Mouse (Mus musculus) stomach, embryonic 14.5 days (tissue): Measurements from ENCODE around the gene Cetn4. TPM values are rescaled to one million over a fixed set of nuclear protein-coding genes. Genes with fewer than 3 reads are reported as not detected.

Experiments
- ATAC-seq: fragments of 200-750 bp; cut with Nextera tagmentation; 2 replicates; pipeline ENCODE4 v1.8.0; 2017; ENCODE audit warnings: low read depth, moderate TSS enrichment; ENCODE audit not compliant: insufficient number of reproducible peaks, insufficient read depth, low FRiP score
- H3K27ac ChIP-seq: fragments of 300-500 bp; sonication (generic); 2 replicates; pipeline ENCODE4 v1.5.1; 2014; ENCODE audit warnings: mild to moderate bottlenecking, low read length, moderate library complexity, mixed read lengths
- H3K27me3 ChIP-seq: fragments of 300-500 bp; sonication (generic); 2 replicates; pipeline ENCODE4 v1.6.1; 2014; ENCODE audit warnings: low read length, control low read depth, mixed read lengths; ENCODE audit not compliant: control insufficient read depth, insufficient read depth
- H3K36me3 ChIP-seq: fragments of 300-500 bp; sonication (generic); 2 replicates; pipeline ENCODE4 v1.6.1; 2014; ENCODE audit warnings: mild to moderate bottlenecking, control low read depth, low read length, moderate library complexity, mixed read lengths; ENCODE audit not compliant: control insufficient read depth, insufficient read depth
- H3K4me1 ChIP-seq: fragments of 300-500 bp; sonication (generic); 2 replicates; pipeline ENCODE4 v1.6.1; 2014; ENCODE audit warnings: low read length, control low read depth, mixed read lengths; ENCODE audit not compliant: control insufficient read depth, insufficient read depth
- H3K4me2 ChIP-seq: fragments of 300-500 bp; sonication (generic); replicated peaks from 2 replicates; pipeline ENCODE4 v1.6.1; 2014; ENCODE audit warnings: low read depth, low read length, control low read depth
- H3K4me3 ChIP-seq: fragments of 300-500 bp; sonication (generic); 2 replicates; pipeline ENCODE4 v1.5.1; 2014; ENCODE audit warnings: low read depth, low read length, control low read depth
- H3K9ac ChIP-seq: fragments of 300-500 bp; sonication (generic); replicated peaks from 2 replicates; pipeline ENCODE4 v1.6.1; 2014; ENCODE audit warnings: low read depth, mild to moderate bottlenecking, control low read depth, low read length, moderate library complexity, mixed read lengths
- H3K9me3 ChIP-seq: fragments of 300-500 bp; sonication (generic); 2 replicates; pipeline ENCODE4 v1.6.1; 2016; ENCODE audit warnings: low read depth, low read length, control low read depth; ENCODE audit not compliant: control insufficient read depth
- WGBS: fragments of 180-500 bp; shearing (Covaris S2); extraction: QIAGEN DNeasy Blood & Tissue Kit; methylation state at CpG from one replicate; pipeline ENCODE4 v1.1.7; 2014; 5-methylcytosine and 5-hydroxymethylcytosine counted together
- polyA plus RNA-seq: library from polyadenylated mRNA; unstranded; fragments of >200 nt; fragmentation: Nextera tagmentation; extraction: Ambion mirVana; gene quantifications from 2 replicates; pipeline ENCODE4 v1.2.1, GENCODE M21; 2014

Cetn4 gene
- polyA plus RNA-seq, 1 experiment from 2014 or later, result 2.3 TPM

DNA sequence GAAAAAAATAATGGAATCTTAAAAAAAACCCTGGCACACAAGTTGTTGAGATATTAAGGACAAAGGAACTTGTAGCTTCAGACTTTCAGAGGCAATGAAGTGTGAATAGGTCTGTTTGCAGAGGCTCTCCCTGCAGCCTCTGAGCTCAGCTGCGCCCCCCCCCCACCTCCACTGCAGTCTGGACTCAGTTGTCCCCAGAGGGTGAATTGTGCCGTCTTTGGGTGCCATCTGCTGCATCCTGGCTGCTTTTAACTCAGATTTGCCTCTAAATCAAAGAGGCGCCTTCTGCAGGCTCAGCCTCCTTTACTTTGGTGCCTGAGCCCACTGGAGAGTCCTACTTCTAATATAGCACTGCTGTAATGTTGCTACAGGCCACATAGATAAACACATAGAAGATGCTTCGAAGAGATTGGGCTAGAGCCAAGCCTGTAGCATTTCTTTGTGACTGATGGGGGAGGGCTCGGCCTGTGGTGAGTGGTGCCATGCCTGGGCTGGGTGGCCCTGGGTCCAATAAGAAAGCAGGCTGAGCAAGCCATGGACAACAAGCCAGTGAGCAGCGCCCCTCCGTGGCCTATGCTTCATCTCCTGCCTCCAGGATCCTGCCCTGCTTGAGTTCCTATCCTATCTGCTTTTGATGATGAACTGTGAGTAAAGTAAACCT, 21.5 kb downstream of the Cetn4 start:
- H3K36me3 ChIP-seq, result no peaks in the 10 kb centered on the region
- WGBS, result 57% methylated on average over 7 of the region's 7 CpGs
- no peak overlapping the region for H3K27ac ChIP-seq
- H3K9me3 ChIP-seq, result no peaks in the 10 kb centered on the region
- ATAC-seq, result no peak
- H3K4me2 ChIP-seq, result no peak overlapping the region
- H3K27me3 ChIP-seq, result no peaks in the 10 kb centered on the region
- H3K4me3 ChIP-seq, result no peak overlapping the region
- no peaks in the 10 kb centered on the region for H3K4me1 ChIP-seq
- H3K9ac ChIP-seq, result no peak overlapping the region

DNA sequence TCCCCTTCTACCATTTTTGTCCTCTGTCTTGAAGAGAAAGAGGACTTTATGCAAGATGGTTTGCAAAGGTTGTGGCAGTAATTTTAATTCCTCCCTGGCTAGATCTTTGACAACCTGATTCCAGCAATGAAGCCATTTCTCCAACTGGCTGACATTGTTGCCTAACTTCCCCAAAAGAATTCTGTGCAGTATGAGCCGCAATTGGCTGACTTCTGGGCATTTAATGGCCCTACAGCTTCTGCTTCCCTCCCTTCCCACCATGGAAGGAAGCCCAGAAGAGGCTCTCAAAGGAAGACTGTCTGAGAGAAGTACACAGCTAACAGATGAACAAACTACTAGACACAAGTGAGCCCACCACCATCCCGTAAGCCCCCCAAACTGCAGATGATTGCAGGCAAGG, 23.3 kb downstream of the Cetn4 start:
- H3K4me3 ChIP-seq, result no peak overlapping the region
- no peaks in the 10 kb centered on the region for H3K9me3 ChIP-seq
- H3K27ac ChIP-seq, result no peak overlapping the region
- H3K9ac ChIP-seq, result no peak overlapping the region
- no peaks in the 10 kb centered on the region for H3K36me3 ChIP-seq
- WGBS, result 88% methylated on average over 2 of the region's 2 CpGs
- no peaks in the 10 kb centered on the region for H3K27me3 ChIP-seq
- ATAC-seq, result no peak
- H3K4me2 ChIP-seq, result no peak overlapping the region
- H3K4me1 ChIP-seq, result no peaks in the 10 kb centered on the region

DNA sequence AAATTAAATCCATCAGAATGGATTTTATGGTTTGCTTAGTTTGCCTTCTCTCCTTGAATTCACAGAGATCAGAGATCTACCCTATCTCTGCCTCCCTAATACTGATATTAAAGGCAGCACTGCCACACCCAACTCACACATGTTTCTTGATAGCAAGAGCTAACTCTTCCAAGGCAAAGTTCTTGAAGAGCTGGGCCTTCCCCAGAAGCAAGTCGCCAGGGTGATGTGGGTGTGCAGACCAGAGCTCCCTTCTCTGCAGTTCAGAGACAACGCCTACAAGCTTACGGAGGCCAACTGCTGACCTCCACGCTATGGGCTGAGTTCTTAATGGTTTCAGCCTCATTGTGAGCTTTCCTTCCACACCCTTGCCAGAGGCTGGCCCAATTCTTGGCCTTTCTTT, 29.3 kb downstream of the Cetn4 start:
- Histone ChIP-seq H3K27me3 (no peaks in the 10 kb centered on the region), H3K9ac (no peak overlapping the region), H3K36me3 (no peaks in the 10 kb centered on the region), H3K27ac (no peak overlapping the region), H3K4me2 (no peak overlapping the region), H3K4me1 (no peaks in the 10 kb centered on the region), H3K9me3 (no peaks in the 10 kb centered on the region), H3K4me3 (no peak overlapping the region)
- WGBS, result 75% methylated on average over 4 of the region's 4 CpGs
- ATAC-seq, result no peak

DNA sequence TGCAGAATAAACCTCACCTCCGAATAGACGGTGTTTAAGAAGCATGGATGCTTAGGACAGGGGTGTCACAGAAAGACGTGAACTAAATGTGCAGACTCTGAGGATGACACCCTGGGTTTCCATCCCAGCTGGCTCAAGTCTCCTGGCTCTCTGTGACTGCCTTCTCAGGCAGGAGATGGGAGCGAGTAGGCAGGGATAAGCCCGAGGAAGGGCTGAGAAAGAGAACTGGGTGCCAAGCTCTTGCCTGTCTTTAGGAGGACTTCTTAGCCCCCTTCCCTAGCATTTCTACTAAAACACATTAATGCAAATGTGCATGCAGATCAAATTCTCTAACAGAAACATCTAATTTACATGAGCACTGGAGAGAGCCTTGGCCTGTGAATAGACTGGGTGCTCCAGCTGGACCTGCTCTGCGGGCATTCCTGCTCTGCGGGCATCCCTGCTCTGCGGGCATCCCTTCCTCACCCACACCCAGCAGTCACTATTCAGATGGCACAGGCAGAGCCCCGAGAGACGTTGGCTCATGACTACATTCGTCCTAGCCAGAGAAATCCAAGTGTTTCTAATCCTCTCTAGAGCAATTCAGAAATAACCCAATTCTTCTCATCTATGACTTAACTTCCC, 30.1 kb downstream of the Cetn4 start:
- H3K9me3 ChIP-seq, result no peaks in the 10 kb centered on the region
- no peak for ATAC-seq
- 86% methylated on average over 11 of the region's 11 CpGs for WGBS
- no peaks in the 10 kb centered on the region for H3K4me1 ChIP-seq
- no peak overlapping the region for H3K4me3 ChIP-seq
- no peak overlapping the region for H3K27ac ChIP-seq
- H3K27me3 ChIP-seq, result no peaks in the 10 kb centered on the region
- H3K36me3 ChIP-seq, result no peaks in the 10 kb centered on the region
- no peak overlapping the region for H3K9ac ChIP-seq
- H3K4me2 ChIP-seq, result no peak overlapping the region

DNA sequence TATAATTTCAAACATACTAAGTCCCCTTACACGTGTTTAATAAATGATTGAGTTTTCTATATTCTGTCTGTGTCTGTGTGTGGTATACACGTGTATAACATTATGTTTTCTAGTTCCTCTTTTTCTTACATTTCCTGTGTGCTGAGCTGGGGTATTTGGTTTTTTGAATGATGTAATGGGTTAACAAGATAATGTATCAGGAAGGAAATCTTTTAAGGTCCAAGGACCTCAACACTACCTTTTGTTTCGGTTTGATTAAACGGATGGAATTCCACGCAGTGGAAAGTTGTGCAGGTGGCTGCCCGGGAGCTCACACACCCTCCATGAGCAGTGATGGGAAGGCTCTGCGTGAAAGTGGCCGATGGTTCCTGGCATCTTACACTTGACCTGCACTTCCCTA, 31.6 kb downstream of the Cetn4 start:
- Histone ChIP-seq H3K4me3 (no peak overlapping the region), H3K36me3 (no peaks in the 10 kb centered on the region), H3K4me1 (no peaks in the 10 kb centered on the region), H3K4me2 (no peak overlapping the region), H3K9me3 (no peaks in the 10 kb centered on the region), H3K27me3 (no peaks in the 10 kb centered on the region), H3K27ac (no peak overlapping the region), H3K9ac (no peak overlapping the region)
- no peak for ATAC-seq
- 61% methylated on average over 8 of the region's 8 CpGs for WGBS

DNA sequence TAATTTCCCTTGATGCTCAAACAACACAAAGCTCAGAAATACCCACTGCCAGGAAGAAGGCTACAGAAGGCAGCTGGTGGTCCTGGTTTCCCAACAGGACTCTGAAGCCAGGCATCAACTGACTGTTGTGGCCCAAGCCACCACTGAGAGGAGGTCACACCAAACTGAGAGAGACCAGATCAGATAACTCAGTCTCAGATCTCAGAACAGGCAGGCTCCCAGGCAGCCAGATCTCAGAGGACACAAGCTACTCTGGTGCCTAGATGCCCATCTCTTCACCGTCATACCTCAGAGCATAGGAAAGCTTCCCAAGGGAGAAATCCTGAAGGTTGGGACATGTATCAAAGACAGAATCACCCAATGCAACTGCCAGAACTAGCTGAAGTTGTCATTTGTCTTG, 32.3 kb downstream of the Cetn4 start:
- Histone ChIP-seq H3K9ac (no peak overlapping the region), H3K36me3 (no peaks in the 10 kb centered on the region), H3K27me3 (no peaks in the 10 kb centered on the region), H3K9me3 (no peaks in the 10 kb centered on the region), H3K4me2 (no peak overlapping the region), H3K4me1 (no peaks in the 10 kb centered on the region), H3K4me3 (no peak overlapping the region), H3K27ac (no peak overlapping the region)
- ATAC-seq, result no peak
- 73% methylated on average over 1 of the region's 1 CpGs for WGBS

DNA sequence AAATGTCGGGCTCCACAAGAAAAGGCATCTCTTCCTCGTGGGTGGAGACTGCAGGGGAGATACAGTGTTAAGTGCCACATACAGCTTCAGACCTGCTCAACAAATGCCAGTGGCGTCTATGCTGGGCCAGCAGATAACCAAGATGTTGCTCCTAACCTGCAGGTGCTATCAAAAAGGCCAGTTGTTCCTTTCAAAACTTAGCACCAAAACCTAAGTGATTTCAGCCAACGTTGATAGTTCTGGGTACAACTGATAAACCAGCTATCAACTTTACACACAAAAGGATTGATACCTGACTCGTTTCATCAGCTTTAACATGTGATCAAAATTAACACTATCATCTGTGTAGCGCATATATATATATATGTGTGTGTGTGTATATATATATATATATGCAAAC, 37.8 kb downstream of the Cetn4 start:
- Histone ChIP-seq H3K9ac (no peak overlapping the region), H3K9me3 (no peaks in the 10 kb centered on the region), H3K36me3 (no peaks in the 10 kb centered on the region), H3K27me3 (no peaks in the 10 kb centered on the region), H3K4me3 (no peak overlapping the region), H3K4me2 (no peak overlapping the region), H3K4me1 (no peaks in the 10 kb centered on the region), H3K27ac (no peak overlapping the region)
- WGBS, result 76% methylated on average over 6 of the region's 6 CpGs
- no peak for ATAC-seq

DNA sequence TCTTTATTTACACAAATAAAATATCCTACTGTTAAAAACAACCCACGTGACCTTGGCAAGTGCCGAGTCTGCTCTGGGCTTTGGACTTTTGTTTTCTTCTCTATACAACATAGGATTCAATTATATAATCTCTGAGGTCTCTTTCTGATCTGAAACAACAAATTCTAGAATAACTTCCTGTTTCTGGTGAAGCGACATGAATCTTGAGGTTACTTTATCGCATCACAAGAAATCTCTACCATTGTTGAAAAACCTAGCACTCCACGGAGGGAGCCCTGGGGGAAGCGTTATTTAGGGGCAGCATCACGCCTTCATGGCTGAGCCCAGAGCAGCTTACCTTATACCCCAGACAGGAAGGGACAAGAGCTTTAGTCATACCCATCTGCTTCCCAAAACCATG, 39.4 kb downstream of the Cetn4 start:
- no peak overlapping the region for H3K27ac ChIP-seq
- H3K4me3 ChIP-seq, result no peak overlapping the region
- no peak for ATAC-seq
- no peaks in the 10 kb centered on the region for H3K36me3 ChIP-seq
- no peaks in the 10 kb centered on the region for H3K27me3 ChIP-seq
- no peaks in the 10 kb centered on the region for H3K4me1 ChIP-seq
- WGBS, result 82% methylated on average over 7 of the region's 7 CpGs
- H3K9me3 ChIP-seq, result no peaks in the 10 kb centered on the region
- H3K4me2 ChIP-seq, result no peak overlapping the region
- H3K9ac ChIP-seq, result no peak overlapping the region

DNA sequence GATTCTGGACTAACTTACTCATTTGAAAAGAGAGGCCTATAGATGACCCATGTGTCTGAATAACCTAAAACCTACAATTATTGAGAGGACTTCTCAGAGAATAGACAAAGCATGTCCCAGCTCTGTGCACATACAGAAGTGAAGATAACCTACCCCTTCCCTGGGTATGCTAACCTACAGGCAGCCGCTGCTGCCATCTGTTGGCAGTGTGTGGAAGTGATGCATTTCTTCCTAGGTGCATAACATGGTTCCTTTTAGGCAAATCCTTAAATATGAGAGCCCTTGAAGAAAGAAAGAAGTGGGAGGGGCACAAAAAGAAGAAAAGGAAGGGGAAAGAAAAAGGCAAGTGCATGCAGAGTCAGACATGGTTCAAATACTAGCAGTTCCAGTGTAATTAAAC, 41.3 kb downstream of the Cetn4 start:
- Histone ChIP-seq H3K9me3 (no peaks in the 10 kb centered on the region), H3K36me3 (no peaks in the 10 kb centered on the region), H3K9ac (no peak overlapping the region), H3K4me3 (no peak overlapping the region), H3K27me3 (no peaks in the 10 kb centered on the region), H3K27ac (no peak overlapping the region), H3K4me2 (no peak overlapping the region), H3K4me1 (no peaks in the 10 kb centered on the region)
- WGBS, result 0% methylated on average over 1 of the region's 1 CpGs
- no peak for ATAC-seq
